Comparison of ENCODE assay signal across 13 mouse cellular contexts in the genomic region with DNA sequence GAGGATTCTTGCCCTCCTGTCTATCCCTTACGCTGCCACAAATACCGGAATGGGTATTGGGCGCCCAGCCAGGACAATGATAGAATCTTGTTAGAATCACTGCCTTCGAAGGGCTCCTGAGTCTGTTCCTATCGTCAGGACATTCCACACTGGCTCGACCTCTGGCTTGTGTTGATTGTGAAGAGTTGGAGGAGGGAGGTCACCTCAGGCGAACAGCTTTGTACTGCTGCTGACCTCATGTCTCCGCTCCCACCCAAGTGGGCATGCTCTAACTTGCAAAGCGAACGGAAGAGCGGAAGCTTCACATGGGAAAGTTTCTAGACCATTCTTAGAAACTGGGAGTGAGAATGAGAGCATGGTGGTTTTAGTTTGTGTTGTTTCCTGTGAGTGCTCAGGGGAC. TPM values are rescaled to one million over a fixed set of nuclear protein-coding genes. Genes with fewer than 3 reads are reported as not detected.
DNase-seq lines count a peak whose midpoint lies in the region; ATAC-seq and TF ChIP-seq lines count a peak whose summit lies in the region.
"Had no signal": no experiment of that assay in that cellular context is flagged by ENCODE, and none has a peak within 500 bp of the region (broad histone marks: within the 10 kb centered on the region; RNA-seq: fewer than 3 reads in every experiment).

No protein-coding gene starts in this region.

- intact Hi-C loops in left cerebral cortex, postnatal 4 days (cut with DNase I), result no loop called here

- H3K27me3 ChIP-seq in midbrain, embryonic 11.5 days (ENCODE audit: control insufficient read depth, insufficient read depth, low read length), result peaks cover 5% of the 10 kb centered on the region
- peaks cover 23% of the 10 kb centered on the region for H3K27me3 ChIP-seq in midbrain, embryonic 13.5 days
- H3K27me3 ChIP-seq in kidney, adult 2 months (replicated peaks; ENCODE audit: control insufficient read depth, insufficient read depth, low read length), result 0 out of 2 replicates have a peak, but pooled peaks cover 1% of the 10 kb centered on the region

- no peak for ATAC-seq in midbrain, embryonic 11.5 days (ENCODE audit: low FRiP score)
- no peak for ATAC-seq in midbrain, embryonic 13.5 days

- TF ChIP-seq CTCF in kidney, adult 2 months (conservative IDR thresholded peaks at IDR 0.05; ENCODE audit: insufficient read depth, insufficient read length, low read depth, low read length), result no peak

- no peaks in the 10 kb centered on the region for H3K36me3 ChIP-seq in midbrain, embryonic 11.5 days (ENCODE audit: control insufficient read depth, insufficient read depth, low read length)
- H3K36me3 ChIP-seq in midbrain, embryonic 13.5 days, result no peaks in the 10 kb centered on the region
- no peaks in the 10 kb centered on the region for H3K36me3 ChIP-seq in kidney, adult 2 months (ENCODE audit: control insufficient read depth, insufficient read depth, low read length)
- H3K36me3 ChIP-seq: limb, embryonic 13.5 days had no signal

- no peak for TF ChIP-seq POLR2A in kidney, adult 2 months (IDR thresholded peaks at IDR 0.05; ENCODE audit: low read depth, low read length)

- H3K4me1 ChIP-seq in midbrain, embryonic 11.5 days (ENCODE audit: control insufficient read depth, insufficient read depth, low read length), result no peaks in the 10 kb centered on the region
- no peaks in the 10 kb centered on the region for H3K4me1 ChIP-seq in midbrain, embryonic 13.5 days (replicated peaks)
- no peaks in the 10 kb centered on the region for H3K4me1 ChIP-seq in kidney, adult 2 months (ENCODE audit: control insufficient read depth, insufficient read depth, low read length)

- no peak overlapping the region for H3K4me3 ChIP-seq in midbrain, embryonic 11.5 days (ENCODE audit: low read depth, low read length)
- H3K4me3 ChIP-seq in midbrain, embryonic 13.5 days (replicated peaks), result no peak overlapping the region
- H3K4me3 ChIP-seq in kidney, adult 2 months (ENCODE audit: insufficient read depth, low read depth, low read length), result no peak overlapping the region
- H3K4me3 ChIP-seq: limb, embryonic 13.5 days had no signal

- H3K4me2 ChIP-seq in midbrain, embryonic 11.5 days, result no peak overlapping the region
- H3K4me2 ChIP-seq in midbrain, embryonic 13.5 days (replicated peaks), result no peak overlapping the region
- H3K4me2 ChIP-seq: limb, embryonic 13.5 days had no signal

- DNase-seq in midbrain, embryonic 11.5 days (ENCODE audit: low spot score, missing footprints), result peak; percentile 39
- DNase-seq in heart, adult 9 months (ENCODE audit: low spot score in 2 of 2), result peak; percentile 84 to 86
- DNase-seq in kidney, adult 2 months, result peak; percentile 77
- DNase-seq in testis, postnatal 10 days (ENCODE audit: low spot score), result peak; percentile 80
- no peak for DNase-seq in thymus, postnatal 10 days (ENCODE audit: low spot score in 2 of 2)
- no peak for DNase-seq in embryo, embryonic 10 days (ENCODE audit: low spot score)
- DNase-seq in left cerebral cortex, postnatal 4 days, result no peak
- DNase-seq: cerebellum, adult 2 months; right cerebral cortex, postnatal 25 days had no signal

- no peaks in the 10 kb centered on the region for H3K9me3 ChIP-seq in midbrain, embryonic 11.5 days (ENCODE audit: control insufficient read depth, low read length)
- H3K9me3 ChIP-seq in midbrain, embryonic 13.5 days, result no peaks in the 10 kb centered on the region
- H3K9me3 ChIP-seq: limb, embryonic 13.5 days had no signal

- H3K27ac ChIP-seq in midbrain, embryonic 11.5 days (ENCODE audit: low read depth, low read length), result no peak overlapping the region
- no peak overlapping the region for H3K27ac ChIP-seq in midbrain, embryonic 13.5 days
- H3K27ac ChIP-seq in kidney, adult 2 months (ENCODE audit: insufficient read depth, low read depth, low read length), result peak overlapping the region; percentile 69; the same call in 1 of the 2 replicates
- H3K27ac ChIP-seq: limb, embryonic 13.5 days; macrophage had no signal

- H3K9ac ChIP-seq in midbrain, embryonic 11.5 days (ENCODE audit: low read length), result no peak overlapping the region
- H3K9ac ChIP-seq in midbrain, embryonic 13.5 days (replicated peaks), result no peak overlapping the region
- H3K9ac ChIP-seq: limb, embryonic 13.5 days had no signal

- WGBS in midbrain, embryonic 11.5 days, result 82% methylated on average over 11 of the region's 11 CpGs
- WGBS in midbrain, embryonic 13.5 days, result 76% methylated on average over 11 of the region's 11 CpGs
- WGBS in kidney, adult 2 months, result 50% methylated on average over 11 of the region's 11 CpGs

RNA-seq across cellular contexts. Expression of gene Cxcl10, which starts 38.7 kb away (rescaled TPM):
- 0.33 and 0.54 TPM in 2 replicates for polyA plus RNA-seq in midbrain, embryonic 11.5 days (2014; fragmentation: Nextera tagmentation; extraction: Ambion mirVana)
- polyA plus RNA-seq in midbrain, embryonic 13.5 days (2015; fragmentation: Nextera tagmentation; extraction: Ambion mirVana), result 0.28 and 0.31 TPM in 2 replicates
- polyA plus RNA-seq in kidney, adult 2 months (2012; rRNA removed), result 10.2 and 16.6 TPM in 2 replicates
- not detected for total RNA-seq in left cerebral cortex, postnatal 4 days (2021)
- total RNA-seq: layer of hippocampus, adult 18-20 months had no signal

RNA-seq across cellular contexts. Expression of gene Nup54, which starts 47.6 kb away (rescaled TPM):
- 65.6 and 67.1 TPM in 2 replicates for polyA plus RNA-seq in midbrain, embryonic 11.5 days (2014; fragmentation: Nextera tagmentation; extraction: Ambion mirVana)
- 53.7 and 58.5 TPM in 2 replicates for polyA plus RNA-seq in midbrain, embryonic 13.5 days (2015; fragmentation: Nextera tagmentation; extraction: Ambion mirVana)
- 14.5 and 14.8 TPM in 2 replicates for polyA plus RNA-seq in kidney, adult 2 months (2012; rRNA removed)
- total RNA-seq in left cerebral cortex, postnatal 4 days (2021), result 10 to 100 TPM; 50.7 to 60.8 TPM

RNA-seq across cellular contexts. Expression of gene Art3, which starts 55.8 kb away (rescaled TPM):
- polyA plus RNA-seq in midbrain, embryonic 11.5 days (2014; fragmentation: Nextera tagmentation; extraction: Ambion mirVana), result 0.78 and 2.5 TPM in 2 replicates
- polyA plus RNA-seq in midbrain, embryonic 13.5 days (2015; fragmentation: Nextera tagmentation; extraction: Ambion mirVana), result 2.9 and 5.6 TPM in 2 replicates
- polyA plus RNA-seq in kidney, adult 2 months (2012; rRNA removed), result 7.1 and 8.8 TPM in 2 replicates
- total RNA-seq in left cerebral cortex, postnatal 4 days (2021), result 1 to 10 TPM; 4.1 to 5.6 TPM
- polyA plus RNA-seq: macrophage had no signal

RNA-seq across cellular contexts. Expression of gene Cxcl9, which starts 59.6 kb away (rescaled TPM):
- not detected in 2 replicates for polyA plus RNA-seq in midbrain, embryonic 11.5 days (2014; fragmentation: Nextera tagmentation; extraction: Ambion mirVana)
- not detected in 2 replicates for polyA plus RNA-seq in midbrain, embryonic 13.5 days (2015; fragmentation: Nextera tagmentation; extraction: Ambion mirVana)
- 8.2 and 14.6 TPM in 2 replicates for polyA plus RNA-seq in kidney, adult 2 months (2012; rRNA removed)
- not detected for total RNA-seq in left cerebral cortex, postnatal 4 days (2021)
- total RNA-seq: layer of hippocampus, adult 18-20 months had no signal
- polyA plus RNA-seq: cerebellum, adult 2 months had no signal

Comparison
In these comparisons a context has a peak if more than half of its experiments do, and no peak if none do; other contexts are left out.
1. DNase-seq: peak in midbrain, embryonic 11.5 days (single experiment), heart, adult 9 months (2 of 2), kidney, adult 2 months (single experiment) and testis, postnatal 10 days (single experiment); none in thymus, postnatal 10 days (0 of 2), embryo, embryonic 10 days (single experiment) and left cerebral cortex, postnatal 4 days (single experiment).